Mouse (Mus musculus): ENCODE data around the gene Fbxo2. TPM values are rescaled to one million over a fixed set of nuclear protein-coding genes. Genes with fewer than 3 reads are reported as not detected.
A peak's percentile ranks its signal among the peaks of the same experiment; 100 is the strongest.
"Not testable (repeated sequence)": the region's sequence is repeated elsewhere in the genome, so short reads cannot be mapped to it uniquely, and the experiment has no call there.

The Fbxo2 gene
- polyA plus RNA-seq, 1 experiment from 2014 or later, result 1.3 TPM

DNA sequence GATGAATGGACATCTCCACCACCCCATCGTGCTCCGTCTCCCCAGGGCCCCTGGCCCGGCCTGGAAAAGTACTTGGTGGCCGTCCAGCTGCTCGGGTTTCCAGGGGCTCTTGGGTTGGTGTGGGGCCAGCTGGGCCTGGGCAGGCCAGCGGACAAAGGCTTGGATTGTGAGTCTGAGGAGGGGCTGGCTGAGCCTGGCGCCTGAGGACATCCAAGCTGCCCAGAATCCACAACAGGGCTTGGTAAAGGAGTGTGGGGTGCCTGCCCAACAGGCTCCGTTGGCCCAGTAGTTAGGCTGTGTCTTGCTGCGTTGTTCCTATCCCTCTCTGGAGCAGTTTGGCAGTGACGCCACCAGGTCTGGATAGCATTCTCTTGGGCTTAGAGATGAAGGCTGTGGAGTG lies 6.0 kb downstream of the Fbxo2 start:
- Histone ChIP-seq H3K4me1 (peaks cover 56% of the 10 kb centered on the region), H3K9me3 (replicated peaks) (no peaks in the 10 kb centered on the region), H3K4me3 (peak overlapping the region; percentile 32), H3K27ac (replicated peaks) (no peak overlapping the region; the same call in 1 of the 2 replicates), H3K36me3 (no peaks in the 10 kb centered on the region), H3K27me3 (ENCODE audit: low read depth, poor library complexity, severe bottlenecking) (peaks cover 95% of the 10 kb centered on the region)
- DNase-seq (ENCODE audit: low spot score), result peak; percentile 55
- 8% methylated on average over 10 of the region's 10 CpGs for WGBS

DNA sequence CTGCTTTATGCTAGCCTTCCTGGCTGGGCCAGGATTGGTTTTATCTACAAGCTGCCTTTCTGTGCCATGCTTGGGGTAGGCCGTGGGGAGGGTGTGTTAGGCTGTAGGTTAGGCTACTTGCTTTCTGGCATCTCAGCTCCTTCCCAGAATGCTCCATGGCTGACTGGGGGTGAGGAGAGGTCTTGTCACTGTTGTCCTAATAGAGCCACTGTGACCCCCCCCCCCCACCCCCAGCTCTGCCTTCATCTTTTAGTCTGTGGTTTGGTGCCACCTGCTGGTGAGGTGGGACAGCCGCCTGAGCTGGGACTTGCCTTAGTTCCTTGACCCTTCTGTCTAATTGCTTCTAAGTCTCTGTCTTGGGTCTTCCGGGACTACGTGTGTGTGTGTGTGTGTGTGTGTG lies 6.6 kb downstream of the Fbxo2 start:
- H3K36me3 ChIP-seq, result no peaks in the 10 kb centered on the region
- no peak overlapping the region; the same call in 1 of the 2 replicates for H3K27ac ChIP-seq (replicated peaks)
- H3K4me3 ChIP-seq, result peak overlapping the region; percentile 32
- DNase-seq (ENCODE audit: low spot score), result peak; percentile 73
- 14% methylated on average over 4 of the region's 4 CpGs for WGBS
- no peaks in the 10 kb centered on the region for H3K9me3 ChIP-seq (replicated peaks)
- H3K27me3 ChIP-seq (ENCODE audit: low read depth, poor library complexity, severe bottlenecking), result peaks cover 95% of the 10 kb centered on the region
- peaks cover 56% of the 10 kb centered on the region for H3K4me1 ChIP-seq

DNA sequence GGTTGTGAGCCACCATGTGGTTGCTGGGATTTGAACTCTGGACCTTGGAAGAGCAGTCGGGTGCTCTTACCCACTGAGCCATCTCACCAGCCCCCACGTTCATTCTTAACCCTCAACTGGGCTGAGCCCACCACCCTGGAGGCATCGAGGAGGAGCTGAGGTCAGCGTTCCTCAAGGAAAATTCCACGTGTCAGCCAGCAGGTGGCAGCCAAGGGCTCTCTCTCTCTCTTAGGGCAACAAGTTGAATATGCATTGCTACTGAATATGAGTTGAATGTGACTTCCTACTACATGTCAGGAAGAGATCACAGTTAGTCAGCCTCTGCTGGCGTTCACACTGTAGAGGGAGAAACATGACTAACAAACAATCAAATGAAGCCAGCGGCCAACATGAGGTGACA lies 7.9 kb downstream of the Fbxo2 start:
- 30% methylated on average over 7 of the region's 7 CpGs for WGBS
- Histone ChIP-seq H3K4me3 (no peak overlapping the region), H3K27ac (replicated peaks) (no peak overlapping the region), H3K27me3 (ENCODE audit: low read depth, poor library complexity, severe bottlenecking) (peaks cover 95% of the 10 kb centered on the region), H3K36me3 (no peaks in the 10 kb centered on the region), H3K9me3 (replicated peaks) (no peaks in the 10 kb centered on the region), H3K4me1 (peaks cover 62% of the 10 kb centered on the region)
- peak; percentile 70 for DNase-seq (ENCODE audit: low spot score)

DNA sequence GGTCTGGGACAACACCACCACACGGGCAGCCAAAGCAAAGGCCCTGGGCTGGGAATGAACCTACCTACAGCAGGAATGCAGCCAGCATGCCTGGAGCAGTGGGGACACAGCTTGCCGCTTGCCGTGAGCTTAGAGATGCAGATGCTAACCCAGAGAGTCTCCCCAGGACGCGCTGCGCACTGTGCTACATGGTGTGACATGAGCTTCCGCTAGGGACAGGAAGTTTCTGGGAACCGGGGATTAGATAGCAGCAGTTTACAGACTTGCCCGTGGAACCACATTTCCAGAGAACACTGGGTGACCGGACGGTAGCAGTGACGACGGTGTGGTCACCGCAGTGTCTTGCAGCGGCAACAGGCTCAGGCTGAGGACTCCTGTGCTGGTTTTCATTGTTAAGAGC lies 9.2 kb downstream of the Fbxo2 start:
- Histone ChIP-seq H3K27ac (replicated peaks) (0 out of 2 replicates have a peak overlapping the region, but pooled peaks have one; percentile 17), H3K36me3 (no peaks in the 10 kb centered on the region), H3K4me3 (no peak overlapping the region), H3K4me1 (peaks cover 62% of the 10 kb centered on the region), H3K9me3 (replicated peaks) (no peaks in the 10 kb centered on the region), H3K27me3 (ENCODE audit: low read depth, poor library complexity, severe bottlenecking) (peaks cover 95% of the 10 kb centered on the region)
- whole genome bisulfite sequencing, result 26% methylated on average over 15 of the region's 15 CpGs
- no peak for DNase-seq (ENCODE audit: low spot score)

DNA sequence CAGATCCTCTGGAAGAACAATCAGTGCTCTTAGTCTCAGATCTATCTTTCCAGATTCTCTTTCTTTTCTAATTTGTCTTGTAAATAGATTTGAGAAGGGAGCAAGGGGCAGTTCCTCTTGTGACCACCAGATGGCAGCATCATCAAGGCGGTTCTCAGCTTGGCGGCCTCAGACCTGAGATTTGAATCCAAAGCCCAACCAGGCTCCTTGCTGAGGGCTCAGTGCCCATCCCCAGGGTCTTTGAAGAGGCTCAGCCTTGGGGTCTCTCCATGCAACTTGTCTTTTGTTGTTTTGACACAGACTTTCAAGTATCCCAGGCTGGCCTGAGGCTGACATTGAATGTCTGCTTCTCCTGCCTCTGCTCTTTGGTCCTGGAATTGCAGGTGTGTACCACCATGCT lies 10.4 kb downstream of the Fbxo2 start:
- H3K9me3 ChIP-seq (replicated peaks), result no peaks in the 10 kb centered on the region
- no peak overlapping the region for H3K4me3 ChIP-seq
- 2% methylated on average over 2 of the region's 2 CpGs for WGBS
- H3K4me1 ChIP-seq, result peaks cover 53% of the 10 kb centered on the region
- no peak overlapping the region for H3K27ac ChIP-seq (replicated peaks)
- peaks cover 95% of the 10 kb centered on the region for H3K27me3 ChIP-seq (ENCODE audit: low read depth, poor library complexity, severe bottlenecking)
- no peaks in the 10 kb centered on the region for H3K36me3 ChIP-seq
- peak; percentile 71 for DNase-seq (ENCODE audit: low spot score)

DNA sequence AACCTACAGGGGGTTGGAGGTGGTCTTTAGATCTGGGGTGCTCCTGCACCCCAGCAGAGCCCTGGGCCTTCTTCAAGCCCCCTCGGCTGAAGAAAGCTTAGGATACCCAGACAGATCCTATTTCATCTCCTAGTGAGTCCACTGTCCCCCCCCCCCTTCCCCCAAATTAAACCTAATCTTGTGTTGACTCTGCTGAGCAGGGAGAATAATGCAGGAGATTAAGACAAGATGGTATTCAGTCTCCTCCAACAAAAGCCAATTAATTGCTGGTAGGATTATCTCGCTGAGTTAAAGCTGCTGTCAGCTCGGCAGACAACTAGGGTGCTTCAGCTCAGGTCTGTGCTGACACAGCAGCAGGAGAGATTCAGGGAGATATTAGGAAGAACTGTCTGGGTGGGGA lies 10.8 kb downstream of the Fbxo2 start:
- DNase-seq (ENCODE audit: low spot score), result no peak
- Histone ChIP-seq H3K36me3 (no peaks in the 10 kb centered on the region), H3K27ac (replicated peaks) (no peak overlapping the region), H3K9me3 (replicated peaks) (no peaks in the 10 kb centered on the region), H3K4me1 (peaks cover 53% of the 10 kb centered on the region), H3K4me3 (no peak overlapping the region), H3K27me3 (ENCODE audit: low read depth, poor library complexity, severe bottlenecking) (peaks cover 95% of the 10 kb centered on the region)
- 10% methylated on average over 3 of the region's 3 CpGs for WGBS

DNA sequence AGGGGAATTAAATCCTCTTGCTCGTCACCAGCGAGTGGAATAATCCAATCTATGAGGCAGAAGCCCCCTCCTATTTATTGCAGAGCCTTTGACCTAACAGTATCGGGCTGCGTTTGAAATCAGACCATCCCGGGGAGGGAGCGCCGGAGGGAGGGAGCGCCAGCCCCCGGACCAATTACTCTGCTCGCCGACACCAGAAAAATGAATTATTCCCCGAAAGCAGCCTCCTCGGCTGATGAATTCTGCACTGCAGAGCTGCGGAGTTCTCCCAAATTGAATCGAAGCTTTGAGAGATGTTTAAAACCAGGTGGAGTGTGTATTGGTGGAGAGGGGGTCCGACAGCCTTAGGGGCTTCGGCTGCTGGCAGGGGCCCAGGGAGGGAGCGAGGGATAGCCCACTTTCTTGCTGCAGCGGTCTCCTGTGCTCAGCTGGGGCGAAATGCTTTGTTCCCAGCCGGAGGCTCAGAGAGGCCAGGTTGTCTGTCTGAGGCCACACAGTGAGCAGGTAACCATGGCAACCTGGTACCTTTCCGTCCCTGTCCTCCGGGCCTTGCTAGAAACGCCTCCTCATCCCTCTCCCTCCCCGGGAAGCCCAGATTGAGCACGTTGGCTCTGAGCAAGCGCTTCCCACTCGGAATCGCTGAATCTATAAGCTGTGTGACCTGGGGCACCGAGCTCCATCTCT lies 13.5 kb downstream of the Fbxo2 start:
- Histone ChIP-seq H3K27ac (replicated peaks) (peak overlapping the region; percentile 53), H3K9me3 (replicated peaks) (no peaks in the 10 kb centered on the region), H3K4me3 (peak overlapping the region; percentile 43), H3K4me1 (peaks cover 50% of the 10 kb centered on the region), H3K36me3 (no peaks in the 10 kb centered on the region), H3K27me3 (ENCODE audit: low read depth, poor library complexity, severe bottlenecking) (peaks cover 96% of the 10 kb centered on the region)
- 1% methylated on average over 30 of the region's 30 CpGs for WGBS
- peak; percentile 61 for DNase-seq (ENCODE audit: low spot score)

DNA sequence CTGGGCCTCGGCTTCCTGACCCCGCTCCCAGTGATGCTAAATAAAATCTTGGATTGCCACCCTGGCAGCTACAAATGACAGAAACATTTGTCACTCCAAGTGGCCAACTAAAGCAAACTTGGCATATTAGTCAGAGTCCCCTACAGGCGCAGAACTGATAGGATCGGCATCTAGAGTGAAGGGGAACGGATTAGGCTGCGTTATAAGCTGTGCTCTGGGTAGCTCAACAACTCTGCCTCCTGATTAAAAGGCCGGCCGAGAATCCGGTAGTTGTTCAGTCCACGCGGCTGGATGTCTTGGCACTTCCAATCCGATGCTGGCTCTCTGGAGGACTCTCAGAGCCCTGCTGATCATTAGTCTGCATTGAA lies 14.1 kb downstream of the Fbxo2 start:
- no peaks in the 10 kb centered on the region for H3K36me3 ChIP-seq
- peaks cover 96% of the 10 kb centered on the region for H3K27me3 ChIP-seq (ENCODE audit: low read depth, poor library complexity, severe bottlenecking)
- H3K27ac ChIP-seq (replicated peaks), result peak overlapping the region; percentile 53; the same call in 1 of the 2 replicates
- peak overlapping the region; percentile 43; the same call in 1 of the 2 replicates for H3K4me3 ChIP-seq
- peaks cover 48% of the 10 kb centered on the region for H3K4me1 ChIP-seq
- no peaks in the 10 kb centered on the region for H3K9me3 ChIP-seq (replicated peaks)
- no peak for DNase-seq (ENCODE audit: low spot score)
- 5% methylated on average over 12 of the region's 12 CpGs for WGBS

DNA sequence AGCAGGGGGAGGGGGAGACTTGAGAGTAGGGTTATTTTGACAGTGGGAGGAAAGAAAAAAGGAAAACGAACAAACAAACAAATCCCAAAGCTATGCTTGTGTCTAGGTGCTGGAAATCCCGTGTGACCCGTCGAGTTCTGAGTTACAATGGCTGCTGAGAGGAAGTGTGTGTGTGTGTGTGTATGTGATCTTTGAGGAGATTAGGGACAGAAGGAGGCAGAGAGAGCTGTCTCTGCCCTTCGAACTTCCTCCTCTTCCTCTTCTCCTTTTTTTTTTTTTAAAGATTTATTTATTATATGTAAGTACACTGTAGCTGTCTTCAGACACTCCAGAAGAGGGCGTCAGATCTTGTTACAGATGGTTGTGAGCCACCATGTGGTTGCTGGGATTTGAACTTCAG lies 16.2 kb downstream of the Fbxo2 start:
- Histone ChIP-seq H3K4me1 (peaks cover 35% of the 10 kb centered on the region), H3K27me3 (ENCODE audit: low read depth, poor library complexity, severe bottlenecking) (peaks cover 90% of the 10 kb centered on the region)
- H3K9me3 ChIP-seq (replicated peaks); H3K36me3 ChIP-seq; DNase-seq (ENCODE audit: low spot score); H3K27ac ChIP-seq (replicated peaks); H3K4me3 ChIP-seq: not testable (repeated sequence)
- WGBS, result 68% methylated on average over 5 of the region's 6 CpGs

DNA sequence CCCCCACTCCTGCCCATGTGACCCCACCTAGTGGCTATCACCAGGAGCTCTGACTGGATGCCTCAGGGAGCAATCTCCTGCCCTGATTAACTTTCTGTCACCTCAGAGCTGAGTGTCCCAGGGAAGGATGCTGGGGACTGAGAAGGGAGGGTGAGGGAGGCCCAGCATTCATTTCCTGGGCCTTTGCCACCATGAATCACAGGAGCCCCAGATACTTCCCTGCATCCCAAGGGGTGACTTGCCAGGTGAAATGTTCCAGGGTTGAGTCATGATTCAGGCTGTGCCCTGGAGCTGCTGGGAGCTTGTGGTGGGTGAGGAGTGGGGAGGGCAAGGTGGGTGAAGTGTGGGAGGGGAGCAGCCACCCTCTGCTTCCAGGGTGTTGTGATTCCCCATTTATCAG lies 17.3 kb downstream of the Fbxo2 start:
- Histone ChIP-seq H3K4me3 (no peak overlapping the region), H3K27me3 (ENCODE audit: low read depth, poor library complexity, severe bottlenecking) (peaks cover 90% of the 10 kb centered on the region), H3K36me3 (no peaks in the 10 kb centered on the region), H3K4me1 (peaks cover 37% of the 10 kb centered on the region), H3K27ac (replicated peaks) (no peak overlapping the region), H3K9me3 (replicated peaks) (no peaks in the 10 kb centered on the region)
- no peak for DNase-seq (ENCODE audit: low spot score)

DNA sequence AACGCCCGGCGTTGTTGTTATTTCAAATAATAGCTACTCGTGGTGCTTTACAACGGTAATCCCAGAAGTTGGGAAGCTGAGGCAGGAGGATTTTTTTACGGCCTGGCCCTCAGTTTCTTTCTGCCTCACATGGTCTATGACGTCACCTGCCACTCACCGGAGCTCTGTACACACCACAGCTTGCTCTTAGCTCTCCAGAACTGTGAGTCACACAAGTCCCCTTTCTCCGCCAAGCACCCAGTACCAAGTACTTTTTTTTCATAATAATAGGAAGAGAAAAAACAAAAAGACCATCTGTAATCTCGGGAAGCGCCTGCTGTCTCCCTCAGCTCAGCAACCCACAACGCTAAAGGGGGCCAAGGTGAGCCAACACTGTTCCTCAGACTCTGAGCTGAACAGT lies 21.1 kb downstream of the Fbxo2 start:
- peaks cover 34% of the 10 kb centered on the region for H3K4me1 ChIP-seq
- no peak for DNase-seq (ENCODE audit: low spot score)
- WGBS, result 91% methylated on average over 12 of the region's 12 CpGs
- H3K27ac ChIP-seq (replicated peaks), result no peak overlapping the region
- H3K36me3 ChIP-seq, result no peaks in the 10 kb centered on the region
- no peaks in the 10 kb centered on the region for H3K9me3 ChIP-seq (replicated peaks)
- H3K4me3 ChIP-seq, result no peak overlapping the region
- peaks cover 62% of the 10 kb centered on the region for H3K27me3 ChIP-seq (ENCODE audit: low read depth, poor library complexity, severe bottlenecking)

DNA sequence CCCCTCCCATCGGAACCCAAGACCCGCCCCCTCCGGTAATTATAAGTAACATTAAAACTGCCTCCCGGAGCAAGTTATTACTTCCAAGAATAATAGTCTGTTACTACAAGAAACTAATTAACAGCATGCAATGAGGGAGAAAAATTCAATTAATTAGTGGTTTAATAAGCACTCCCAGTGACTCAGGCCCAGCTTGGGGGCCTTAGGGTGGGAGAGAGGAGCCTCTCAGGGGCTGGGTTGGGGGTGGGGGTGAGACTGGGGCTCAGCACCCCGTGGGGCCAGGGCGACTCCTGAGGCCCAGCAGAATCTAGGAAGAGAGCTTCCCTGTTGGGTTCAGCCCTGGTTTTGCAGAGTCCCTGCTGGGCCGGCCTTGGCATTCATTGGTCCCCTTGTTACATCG lies 21.9 kb downstream of the Fbxo2 start:
- Histone ChIP-seq H3K36me3 (no peaks in the 10 kb centered on the region), H3K27ac (replicated peaks) (no peak overlapping the region), H3K27me3 (ENCODE audit: low read depth, poor library complexity, severe bottlenecking) (peaks cover 63% of the 10 kb centered on the region), H3K4me1 (peaks cover 34% of the 10 kb centered on the region), H3K4me3 (no peak overlapping the region), H3K9me3 (replicated peaks) (no peaks in the 10 kb centered on the region)
- DNase-seq (ENCODE audit: low spot score), result no peak
- 42% methylated on average over 8 of the region's 8 CpGs for WGBS

DNA sequence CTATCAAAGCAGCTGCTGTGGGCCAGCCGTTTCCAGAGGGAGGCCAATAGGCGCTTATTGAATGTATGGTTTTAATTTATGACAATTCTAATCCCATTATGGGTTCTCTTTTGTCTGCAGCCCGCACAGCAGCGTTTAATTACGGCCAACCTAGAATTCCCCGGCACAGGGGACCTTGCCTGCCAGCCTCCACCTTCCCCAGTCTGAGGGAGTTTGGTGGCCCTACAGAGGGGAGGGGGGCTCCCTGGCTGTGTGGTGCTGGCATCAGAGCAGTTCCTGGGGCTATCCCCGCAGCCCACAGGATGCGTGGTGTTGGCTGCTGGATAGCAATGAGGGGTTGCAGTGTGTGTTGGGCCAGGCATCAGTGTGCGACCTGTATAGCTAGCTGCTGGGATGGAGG lies 24.1 kb downstream of the Fbxo2 start:
- Histone ChIP-seq H3K27me3 (ENCODE audit: low read depth, poor library complexity, severe bottlenecking) (peaks cover 54% of the 10 kb centered on the region), H3K9me3 (replicated peaks) (no peaks in the 10 kb centered on the region), H3K4me1 (peaks cover 30% of the 10 kb centered on the region), H3K36me3 (no peaks in the 10 kb centered on the region), H3K4me3 (no peak overlapping the region), H3K27ac (replicated peaks) (no peak overlapping the region)
- 41% methylated on average over 9 of the region's 9 CpGs for WGBS
- DNase-seq (ENCODE audit: low spot score), result no peak

DNA sequence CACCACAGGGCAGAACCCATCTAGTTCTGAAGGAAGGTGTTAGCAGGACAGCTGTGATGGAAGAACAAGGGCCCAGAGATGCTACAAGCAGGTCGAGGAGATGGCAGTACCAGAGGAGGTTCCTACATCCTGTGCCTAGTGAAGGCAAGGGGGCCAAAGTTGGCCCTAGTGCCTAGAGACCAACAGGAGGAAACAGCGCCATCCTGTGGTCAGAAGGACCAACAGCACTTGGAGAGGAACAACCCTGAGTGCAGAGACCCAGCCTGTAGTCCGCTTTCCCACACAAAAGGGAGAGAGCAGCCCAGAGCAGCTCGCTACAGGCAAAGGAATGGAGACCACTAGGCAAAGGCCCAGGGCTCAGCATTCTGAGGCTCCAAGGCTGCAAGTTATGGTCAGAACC lies 25.4 kb downstream of the Fbxo2 start:
- Histone ChIP-seq H3K4me3 (no peak overlapping the region), H3K27me3 (ENCODE audit: low read depth, poor library complexity, severe bottlenecking) (peaks cover 52% of the 10 kb centered on the region)
- 75% methylated on average over 4 of the region's 4 CpGs for WGBS

More for the DNA sequence above, 25.4 kb downstream of the Fbxo2 start:
- Histone ChIP-seq H3K27ac (replicated peaks) (no peak overlapping the region), H3K4me1 (peaks cover 30% of the 10 kb centered on the region), H3K9me3 (replicated peaks) (no peaks in the 10 kb centered on the region), H3K36me3 (no peaks in the 10 kb centered on the region)
- DNase-seq (ENCODE audit: low spot score), result no peak
